Mouse (Mus musculus) cerebellum, adult 9-11 months (tissue): ENCODE results near the gene 2900011O08Rik.

Experiments
- DNase-seq: peaks from one replicate; pipeline ENCODE4 v3.0.0; 2022

2900011O08Rik gene

GRCm38 (mm10) chr16:14147712-14148111 lies 161.3 kb downstream of the 2900011O08Rik start:
- DNase-seq = no peak
